Mouse (Mus musculus): ENCODE measurements around the gene Eef2k. TPM values are rescaled to one million over a fixed set of nuclear protein-coding genes. Genes with fewer than 3 reads are reported as not detected.

Gene Eef2k
- polyA plus RNA-seq, 1 experiment from 2014 or later: 27.9 TPM

- Histone ChIP-seq H3K4me3 (ENCODE audit: low read length) (peak overlapping the region; percentile 77), H3K27me3 (ENCODE audit: insufficient read depth, low read length) (no peaks in the 10 kb centered on the region), H3K36me3 (ENCODE audit: insufficient read depth, low read length) (no peaks in the 10 kb centered on the region), H3K4me1 (ENCODE audit: insufficient read depth, low read length) (peaks cover 12% of the 10 kb centered on the region; the same call in 1 of the 2 replicates), H3K9ac (replicated peaks; ENCODE audit: low read length) (peak overlapping the region; percentile 96), H3K4me2 (replicated peaks; ENCODE audit: low read depth, low read length) (peak overlapping the region; percentile 88), H3K9me3 (ENCODE audit: low read length) (no peaks in the 10 kb centered on the region), H3K27ac (ENCODE audit: low read length) (peak overlapping the region; percentile 92)
- WGBS: under 1% methylated on average over 40 of the region's 40 CpGs
- ATAC-seq (ENCODE audit: low FRiP score, low TSS enrichment): peak; percentile 76
Measured at GRCm38 (mm10) chr7:120843037-120843621, 498 bp downstream of the Eef2k start.

- Histone ChIP-seq H3K27me3 (ENCODE audit: insufficient read depth, low read length) (no peaks in the 10 kb centered on the region), H3K27ac (ENCODE audit: low read length) (peak overlapping the region; percentile 92), H3K4me3 (ENCODE audit: low read length) (peak overlapping the region; percentile 77), H3K36me3 (ENCODE audit: insufficient read depth, low read length) (no peaks in the 10 kb centered on the region), H3K9ac (replicated peaks; ENCODE audit: low read length) (peak overlapping the region; percentile 96), H3K4me1 (ENCODE audit: insufficient read depth, low read length) (peaks cover 12% of the 10 kb centered on the region; the same call in 1 of the 2 replicates), H3K4me2 (replicated peaks; ENCODE audit: low read depth, low read length) (peak overlapping the region; percentile 88), H3K9me3 (ENCODE audit: low read length) (no peaks in the 10 kb centered on the region)
- WGBS: 3% methylated on average over 16 of the region's 16 CpGs
- peak; percentile 3; the same call in 1 of the 2 replicates for ATAC-seq (ENCODE audit: low FRiP score, low TSS enrichment)
Measured at GRCm38 (mm10) chr7:120843852-120844435, 1.3 kb downstream of the Eef2k start.

GRCm38 (mm10) chr7:120844689-120845088, 2.1 kb downstream of the Eef2k start:
- Histone ChIP-seq H3K36me3 (ENCODE audit: insufficient read depth, low read length) (no peaks in the 10 kb centered on the region), H3K4me3 (ENCODE audit: low read length) (peak overlapping the region; percentile 77), H3K27me3 (ENCODE audit: insufficient read depth, low read length) (no peaks in the 10 kb centered on the region), H3K27ac (ENCODE audit: low read length) (no peak overlapping the region), H3K4me2 (replicated peaks; ENCODE audit: low read depth, low read length) (peak overlapping the region; percentile 88), H3K9ac (replicated peaks; ENCODE audit: low read length) (peak overlapping the region; percentile 96; the same call in 1 of the 2 replicates), H3K9me3 (ENCODE audit: low read length) (no peaks in the 10 kb centered on the region), H3K4me1 (ENCODE audit: insufficient read depth, low read length) (peaks cover 12% of the 10 kb centered on the region; the same call in 1 of the 2 replicates)
- WGBS: 30% methylated on average over 9 of the region's 9 CpGs
- ATAC-seq (ENCODE audit: low FRiP score, low TSS enrichment): no peak

GRCm38 (mm10) chr7:120848831-120849512, 6.3 kb downstream of the Eef2k start:
- WGBS: 85% methylated on average over 3 of the region's 3 CpGs
- ATAC-seq (ENCODE audit: low FRiP score, low TSS enrichment): no peak
- no peaks in the 10 kb centered on the region for H3K27me3 ChIP-seq (ENCODE audit: insufficient read depth, low read length)
- H3K4me2 ChIP-seq (replicated peaks; ENCODE audit: low read depth, low read length): no peak overlapping the region
- H3K9ac ChIP-seq (replicated peaks; ENCODE audit: low read length): no peak overlapping the region
- H3K27ac ChIP-seq (ENCODE audit: low read length): no peak overlapping the region
- peaks cover 12% of the 10 kb centered on the region; the same call in 1 of the 2 replicates for H3K4me1 ChIP-seq (ENCODE audit: insufficient read depth, low read length)
- no peak overlapping the region for H3K4me3 ChIP-seq (ENCODE audit: low read length)
- H3K36me3 ChIP-seq (ENCODE audit: insufficient read depth, low read length): no peaks in the 10 kb centered on the region
- no peaks in the 10 kb centered on the region for H3K9me3 ChIP-seq (ENCODE audit: low read length)

- WGBS: 85% methylated on average over 3 of the region's 3 CpGs
- H3K36me3 ChIP-seq (ENCODE audit: insufficient read depth, low read length): no peaks in the 10 kb centered on the region
- no peaks in the 10 kb centered on the region for H3K27me3 ChIP-seq (ENCODE audit: insufficient read depth, low read length)
- no peak for ATAC-seq (ENCODE audit: low FRiP score, low TSS enrichment)
- no peak overlapping the region for H3K27ac ChIP-seq (ENCODE audit: low read length)
- H3K4me2 ChIP-seq (replicated peaks; ENCODE audit: low read depth, low read length): no peak overlapping the region
- H3K4me3 ChIP-seq (ENCODE audit: low read length): no peak overlapping the region
- H3K4me1 ChIP-seq (ENCODE audit: insufficient read depth, low read length): 0 out of 2 replicates have a peak, but pooled peaks cover 2% of the 10 kb centered on the region
- no peaks in the 10 kb centered on the region for H3K9me3 ChIP-seq (ENCODE audit: low read length)
- H3K9ac ChIP-seq (replicated peaks; ENCODE audit: low read length): no peak overlapping the region
Measured at GRCm38 (mm10) chr7:120850165-120850564, 7.5 kb downstream of the Eef2k start.

- Histone ChIP-seq H3K4me2 (replicated peaks; ENCODE audit: low read depth, low read length) (no peak overlapping the region), H3K27ac (ENCODE audit: low read length) (no peak overlapping the region), H3K4me3 (ENCODE audit: low read length) (no peak overlapping the region), H3K9ac (replicated peaks; ENCODE audit: low read length) (no peak overlapping the region), H3K9me3 (ENCODE audit: low read length) (no peaks in the 10 kb centered on the region), H3K36me3 (ENCODE audit: insufficient read depth, low read length) (peaks cover 12% of the 10 kb centered on the region; the same call in 1 of the 2 replicates), H3K4me1 (ENCODE audit: insufficient read depth, low read length) (peaks cover 40% of the 10 kb centered on the region), H3K27me3 (ENCODE audit: insufficient read depth, low read length) (no peaks in the 10 kb centered on the region)
- WGBS: 77% methylated on average over 11 of the region's 11 CpGs
- no peak for ATAC-seq (ENCODE audit: low FRiP score, low TSS enrichment)
Measured at GRCm38 (mm10) chr7:120859854-120860253, 17.2 kb downstream of the Eef2k start.

GRCm38 (mm10) chr7:120860799-120861487, 18.3 kb downstream of the Eef2k start:
- ATAC-seq (ENCODE audit: low FRiP score, low TSS enrichment): no peak
- no peak overlapping the region for H3K4me2 ChIP-seq (replicated peaks; ENCODE audit: low read depth, low read length)
- H3K36me3 ChIP-seq (ENCODE audit: insufficient read depth, low read length): peaks cover 12% of the 10 kb centered on the region; the same call in 1 of the 2 replicates
- no peak overlapping the region for H3K4me3 ChIP-seq (ENCODE audit: low read length)
- H3K4me1 ChIP-seq (ENCODE audit: insufficient read depth, low read length): peaks cover 51% of the 10 kb centered on the region
- no peak overlapping the region for H3K9ac ChIP-seq (replicated peaks; ENCODE audit: low read length)
- no peaks in the 10 kb centered on the region for H3K9me3 ChIP-seq (ENCODE audit: low read length)
- no peaks in the 10 kb centered on the region for H3K27me3 ChIP-seq (ENCODE audit: insufficient read depth, low read length)
- 20% methylated on average over 10 of the region's 10 CpGs for WGBS
- H3K27ac ChIP-seq (ENCODE audit: low read length): no peak overlapping the region

GRCm38 (mm10) chr7:120861488-120862047, 18.9 kb downstream of the Eef2k start:
- no peaks in the 10 kb centered on the region for H3K9me3 ChIP-seq (ENCODE audit: low read length)
- no peak overlapping the region for H3K4me2 ChIP-seq (replicated peaks; ENCODE audit: low read depth, low read length)
- H3K9ac ChIP-seq (replicated peaks; ENCODE audit: low read length): no peak overlapping the region
- H3K27me3 ChIP-seq (ENCODE audit: insufficient read depth, low read length): no peaks in the 10 kb centered on the region
- H3K4me3 ChIP-seq (ENCODE audit: low read length): no peak overlapping the region
- WGBS: 52% methylated on average over 2 of the region's 2 CpGs
- H3K27ac ChIP-seq (ENCODE audit: low read length): no peak overlapping the region
- peaks cover 54% of the 10 kb centered on the region for H3K4me1 ChIP-seq (ENCODE audit: insufficient read depth, low read length)
- H3K36me3 ChIP-seq (ENCODE audit: insufficient read depth, low read length): peaks cover 12% of the 10 kb centered on the region; the same call in 1 of the 2 replicates
- ATAC-seq (ENCODE audit: low FRiP score, low TSS enrichment): no peak

- 23% methylated on average over 3 of the region's 3 CpGs for WGBS
- no peak overlapping the region for H3K9ac ChIP-seq (replicated peaks; ENCODE audit: low read length)
- no peak overlapping the region for H3K27ac ChIP-seq (ENCODE audit: low read length)
- no peaks in the 10 kb centered on the region for H3K9me3 ChIP-seq (ENCODE audit: low read length)
- ATAC-seq (ENCODE audit: low FRiP score, low TSS enrichment): no peak
- H3K4me3 ChIP-seq (ENCODE audit: low read length): no peak overlapping the region
- peaks cover 12% of the 10 kb centered on the region; the same call in 1 of the 2 replicates for H3K36me3 ChIP-seq (ENCODE audit: insufficient read depth, low read length)
- peaks cover 54% of the 10 kb centered on the region for H3K4me1 ChIP-seq (ENCODE audit: insufficient read depth, low read length)
- H3K27me3 ChIP-seq (ENCODE audit: insufficient read depth, low read length): no peaks in the 10 kb centered on the region
- no peak overlapping the region for H3K4me2 ChIP-seq (replicated peaks; ENCODE audit: low read depth, low read length)
Measured at GRCm38 (mm10) chr7:120862196-120862595, 19.6 kb downstream of the Eef2k start.
